In the genomic region with DNA sequence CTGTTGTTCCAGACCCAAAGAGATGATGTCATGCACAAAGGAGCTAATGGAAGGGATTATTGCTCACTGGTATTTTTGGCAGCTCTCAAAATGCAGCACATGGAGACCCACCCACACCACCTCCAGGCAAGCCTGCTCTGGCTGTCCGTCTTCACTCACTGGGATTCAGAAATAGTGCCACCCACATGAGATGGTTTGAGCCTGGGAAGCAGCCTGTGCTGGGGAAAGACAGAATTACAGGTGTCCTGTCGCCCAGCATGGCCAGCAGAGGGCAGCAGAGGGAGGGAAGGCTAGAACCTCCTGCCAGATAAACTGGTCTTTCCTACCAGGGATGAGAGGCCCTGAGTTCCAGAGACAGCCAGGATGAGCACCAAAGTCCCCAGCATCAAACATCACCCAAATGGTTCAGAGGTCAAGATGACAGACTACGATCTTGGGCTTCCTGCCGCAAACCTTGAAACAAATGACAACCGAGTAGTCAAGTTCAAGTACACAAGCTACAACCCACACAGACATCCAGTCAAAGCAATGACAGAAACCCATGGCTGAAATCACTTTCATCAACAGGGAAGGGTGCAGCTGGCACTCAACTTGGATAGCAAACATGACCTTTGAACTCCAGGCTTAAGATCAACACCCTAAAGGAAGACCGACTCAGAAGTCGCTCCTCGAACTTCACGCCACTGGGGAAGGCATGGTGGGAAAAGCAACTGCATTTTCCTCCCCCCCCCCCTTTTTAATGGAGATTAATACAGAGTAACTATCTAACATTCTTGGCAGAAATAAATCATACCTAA, we compare ENCODE assay signal across 8 mouse cellular contexts. TPM values are rescaled to one million over a fixed set of nuclear protein-coding genes. Genes with fewer than 3 reads are reported as not detected.
DNase-seq lines count a peak whose midpoint lies in the region; ATAC-seq and TF ChIP-seq lines count a peak whose summit lies in the region.

No protein-coding gene starts in this region.

- no peak overlapping the region for H3K27ac ChIP-seq in hindbrain, embryonic 10.5 days
- H3K27ac ChIP-seq in hindbrain, embryonic 12.5 days, result no peak overlapping the region
- H3K27ac ChIP-seq in forebrain, postnatal 0 days (ENCODE audit: low read depth, low read length), result no peak overlapping the region
- H3K27ac ChIP-seq in intestine, embryonic 14.5 days (ENCODE audit: low read depth), result no peak overlapping the region

- H3K4me2 ChIP-seq in hindbrain, embryonic 12.5 days (replicated peaks), result no peak overlapping the region
- no peak overlapping the region for H3K4me2 ChIP-seq in forebrain, postnatal 0 days (ENCODE audit: low read depth)
- no peak overlapping the region for H3K4me2 ChIP-seq in intestine, embryonic 14.5 days (ENCODE audit: low read length)

- DNase-seq in hindbrain, embryonic 10.5 days (ENCODE audit: low spot score), result peak; percentile 81
- peak; percentile 80 for DNase-seq in cerebellum, adult 11 months
- peak; percentile 71 for DNase-seq in forebrain, postnatal 0 days
- peak; percentile 91 for DNase-seq in intestine, embryonic 14.5 days (ENCODE audit: low spot score)
- DNase-seq in left cerebral cortex, postnatal 14 days (ENCODE audit: low spot score in 2 of 2), result peak; percentile 90 to 91
- peak; percentile 9 to 53 for DNase-seq in monocyte, adult 2 months (ENCODE audit: low read depth in 1 of 2, low spot score in 2 of 2)
- peak; percentile 74 for DNase-seq in splenic B cell, adult 2 months (ENCODE audit: low read depth, low spot score)

- no peaks in the 10 kb centered on the region for H3K4me1 ChIP-seq in hindbrain, embryonic 10.5 days (replicated peaks)
- H3K4me1 ChIP-seq in hindbrain, embryonic 12.5 days, result no peaks in the 10 kb centered on the region
- no peaks in the 10 kb centered on the region for H3K4me1 ChIP-seq in forebrain, postnatal 0 days (ENCODE audit: insufficient read depth)
- H3K4me1 ChIP-seq in intestine, embryonic 14.5 days (replicated peaks; ENCODE audit: control insufficient read depth, insufficient read depth, low read length), result no peaks in the 10 kb centered on the region

- peak; percentile 85 for TF ChIP-seq CTCF in forebrain, postnatal 0 days (IDR thresholded peaks at IDR 0.05; ENCODE audit: low read depth)

- H3K9me3 ChIP-seq in hindbrain, embryonic 10.5 days, result no peaks in the 10 kb centered on the region
- no peaks in the 10 kb centered on the region for H3K9me3 ChIP-seq in hindbrain, embryonic 12.5 days (replicated peaks)
- no peaks in the 10 kb centered on the region for H3K9me3 ChIP-seq in forebrain, postnatal 0 days (ENCODE audit: low read length)
- no peaks in the 10 kb centered on the region for H3K9me3 ChIP-seq in intestine, embryonic 14.5 days (ENCODE audit: control insufficient read depth, low read length)

- intact Hi-C loops in left cerebral cortex, postnatal 14 days (cut with DNase I), result loop anchor here (5.0 to 10.0 kb wide), 2 partner anchors 126 to 189 kb away; partner anchors contain the start of gene Tsga10

- WGBS in hindbrain, embryonic 10.5 days, result 70% methylated on average over 9 of the region's 9 CpGs
- 73% methylated on average over 9 of the region's 9 CpGs for WGBS in hindbrain, embryonic 12.5 days
- 68% methylated on average over 9 of the region's 9 CpGs for WGBS in forebrain, postnatal 0 days
- WGBS in intestine, embryonic 14.5 days, result 63% methylated on average over 9 of the region's 9 CpGs

- no peak overlapping the region for H3K9ac ChIP-seq in hindbrain, embryonic 12.5 days
- H3K9ac ChIP-seq in forebrain, postnatal 0 days, result no peak overlapping the region
- H3K9ac ChIP-seq in intestine, embryonic 14.5 days (ENCODE audit: low read length), result no peak overlapping the region

- no peak overlapping the region for H3K4me3 ChIP-seq in hindbrain, embryonic 10.5 days
- no peak overlapping the region for H3K4me3 ChIP-seq in hindbrain, embryonic 12.5 days
- no peak overlapping the region for H3K4me3 ChIP-seq in forebrain, postnatal 0 days (ENCODE audit: low read depth, low read length)
- H3K4me3 ChIP-seq in intestine, embryonic 14.5 days (ENCODE audit: low read depth, low read length), result no peak overlapping the region

- no peaks in the 10 kb centered on the region for H3K27me3 ChIP-seq in hindbrain, embryonic 10.5 days (ENCODE audit: insufficient read depth, poor library complexity, severe bottlenecking)
- 0 out of 2 replicates have a peak, but pooled peaks cover 3% of the 10 kb centered on the region for H3K27me3 ChIP-seq in hindbrain, embryonic 12.5 days
- H3K27me3 ChIP-seq in forebrain, postnatal 0 days (ENCODE audit: insufficient read depth, low read length), result no peaks in the 10 kb centered on the region
- no peaks in the 10 kb centered on the region for H3K27me3 ChIP-seq in intestine, embryonic 14.5 days (replicated peaks; ENCODE audit: control insufficient read depth, insufficient read depth, low read length)
- H3K27me3 ChIP-seq in splenic B cell, adult 2 months (ENCODE audit: control insufficient read depth, insufficient read depth, low read length, poor library complexity, severe bottlenecking), result no peaks in the 10 kb centered on the region

- ATAC-seq in hindbrain, embryonic 12.5 days (ENCODE audit: low FRiP score), result no peak
- ATAC-seq in forebrain, postnatal 0 days, result peak; percentile 53
- no peak for ATAC-seq in intestine, embryonic 14.5 days (replicated peaks; ENCODE audit: low FRiP score, low TSS enrichment, low read depth)

- no peaks in the 10 kb centered on the region for H3K36me3 ChIP-seq in hindbrain, embryonic 10.5 days
- H3K36me3 ChIP-seq in hindbrain, embryonic 12.5 days, result no peaks in the 10 kb centered on the region
- H3K36me3 ChIP-seq in forebrain, postnatal 0 days (ENCODE audit: insufficient read depth), result no peaks in the 10 kb centered on the region
- H3K36me3 ChIP-seq in intestine, embryonic 14.5 days (ENCODE audit: control insufficient read depth, insufficient read depth, low read length), result no peaks in the 10 kb centered on the region
- H3K36me3 ChIP-seq in splenic B cell, adult 2 months (ENCODE audit: control insufficient read depth, insufficient read depth, low read length, poor library complexity, severe bottlenecking), result no peaks in the 10 kb centered on the region

RNA-seq across cellular contexts. Expression of gene 2010300C02Rik, which starts 41.4 kb away (rescaled TPM):
- polyA plus RNA-seq in hindbrain, embryonic 10.5 days (2016; fragmentation: Nextera tagmentation; extraction: Ambion mirVana), result 0.91 and 1.2 TPM in 2 replicates
- polyA plus RNA-seq in hindbrain, embryonic 12.5 days (2016; fragmentation: Nextera tagmentation; extraction: Ambion mirVana), result 2.6 TPM in 2 replicates
- 20.5 and 22.7 TPM in 2 replicates for total RNA-seq in forebrain, postnatal 0 days (2014; rRNA removed)
- 10.4 and 13.6 TPM in 2 replicates for polyA plus RNA-seq in forebrain, postnatal 0 days (2015; fragmentation: Nextera tagmentation; extraction: Ambion mirVana)
- polyA plus RNA-seq in intestine, embryonic 14.5 days (2014; fragmentation: Nextera tagmentation; extraction: Ambion mirVana), result 11.8 and 12.6 TPM in 2 replicates
- total RNA-seq in left cerebral cortex, postnatal 14 days (2021), result 100 to 1,000 TPM; 177 to 178 TPM

Comparison
In these comparisons a context has a peak if more than half of its experiments do, and no peak if none do; other contexts are left out.
1. DNase-seq: peak in every context shown above with its lines; median percentile 91 in intestine, embryonic 14.5 days; 90 in left cerebral cortex, postnatal 14 days; 81 in hindbrain, embryonic 10.5 days; 80 in cerebellum, adult 11 months; 74 in splenic B cell, adult 2 months; 71 in forebrain, postnatal 0 days; 31 in monocyte, adult 2 months.